In the genomic region with DNA sequence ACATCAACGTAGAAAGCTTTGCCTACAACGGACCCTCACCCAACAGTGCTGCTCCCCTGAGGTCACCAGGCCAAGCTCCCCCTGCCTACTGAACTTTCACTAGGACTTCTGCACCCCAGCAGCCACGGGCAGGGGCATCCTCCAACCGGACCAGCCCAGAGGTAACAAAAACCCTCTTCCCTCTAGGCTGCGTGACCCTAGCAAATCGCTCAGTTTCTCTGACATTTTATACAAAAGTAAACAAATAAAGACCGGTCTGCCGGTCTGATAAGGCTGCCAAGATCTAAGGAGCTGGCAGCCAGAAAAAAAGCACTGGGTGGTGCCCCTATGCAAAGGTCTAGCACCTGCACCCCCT, we compare ENCODE assay signal across 10 mouse cellular contexts. TPM values are rescaled to one million over a fixed set of nuclear protein-coding genes. Genes with fewer than 3 reads are reported as not detected.
A peak's percentile ranks its signal among the peaks of the same experiment; 100 is the strongest.
DNase-seq lines count a peak whose midpoint lies in the region; ATAC-seq lines count a peak whose summit lies in the region.
"Had no signal": no experiment of that assay in that cellular context is flagged by ENCODE, and none has a peak within 500 bp of the region (broad histone marks: within the 10 kb centered on the region; RNA-seq: fewer than 3 reads in every experiment).

No protein-coding gene starts in this region.

- peak overlapping the region; percentile 99 for H3K4me2 ChIP-seq in heart, embryonic 11.5 days
- H3K4me2 ChIP-seq in hindbrain, embryonic 15.5 days, result peak overlapping the region; percentile 96
- H3K4me2 ChIP-seq in midbrain, embryonic 12.5 days (replicated peaks), result peak overlapping the region; percentile 94

- WGBS in heart, embryonic 11.5 days (ENCODE audit: insufficient replicate concordance), result 11% methylated on average over 8 of the region's 8 CpGs
- WGBS in hindbrain, embryonic 15.5 days, result 4% methylated on average over 8 of the region's 8 CpGs
- 2% methylated on average over 8 of the region's 8 CpGs for WGBS in midbrain, embryonic 12.5 days

- no peak for DNase-seq in heart, postnatal 14 days
- DNase-seq in frontal cortex, postnatal 10 days (ENCODE audit: low spot score in 2 of 2), result no peak
- DNase-seq in right cerebral cortex, postnatal 25 days, result no peak
- DNase-seq: B cell, adult 2 months had no signal

- peak overlapping the region; percentile 97 for H3K4me3 ChIP-seq in heart, embryonic 11.5 days (ENCODE audit: low read depth, low read length)
- peak overlapping the region; percentile 99 for H3K4me3 ChIP-seq in brown adipose tissue, adult 24 weeks (ENCODE audit: insufficient read depth, low read depth, low read length)
- peak overlapping the region; percentile 91 for H3K4me3 ChIP-seq in hindbrain, embryonic 15.5 days
- peak overlapping the region; percentile 90 for H3K4me3 ChIP-seq in midbrain, embryonic 12.5 days
- H3K4me3 ChIP-seq: erythroblast, embryonic 14.5 days had no signal

- H3K4me1 ChIP-seq in heart, embryonic 11.5 days (ENCODE audit: control insufficient read depth, insufficient read depth, low read length), result peaks cover 37% of the 10 kb centered on the region
- peaks cover 28% of the 10 kb centered on the region for H3K4me1 ChIP-seq in brown adipose tissue, adult 24 weeks (ENCODE audit: control insufficient read depth, insufficient read depth, insufficient read length, low read length)
- peaks cover 50% of the 10 kb centered on the region for H3K4me1 ChIP-seq in hindbrain, embryonic 15.5 days (replicated peaks)
- H3K4me1 ChIP-seq in midbrain, embryonic 12.5 days, result peaks cover 46% of the 10 kb centered on the region

- intact Hi-C loops in heart, postnatal 14 days (cut with DNase I), result loop anchor here (2.0 kb wide), 1 partner anchor 38 kb away; no protein-coding TSS in a partner anchor

- H3K9ac ChIP-seq in heart, embryonic 11.5 days (ENCODE audit: low read depth, low read length), result peak overlapping the region; percentile 100
- H3K9ac ChIP-seq in hindbrain, embryonic 15.5 days, result peak overlapping the region; percentile 100
- peak overlapping the region; percentile 100 for H3K9ac ChIP-seq in midbrain, embryonic 12.5 days (replicated peaks)

- H3K9me3 ChIP-seq in heart, embryonic 11.5 days (replicated peaks; ENCODE audit: control insufficient read depth, low read length), result no peaks in the 10 kb centered on the region
- no peaks in the 10 kb centered on the region for H3K9me3 ChIP-seq in hindbrain, embryonic 15.5 days
- H3K9me3 ChIP-seq in midbrain, embryonic 12.5 days, result no peaks in the 10 kb centered on the region

- peak overlapping the region; percentile 100; the same call in 1 of the 2 replicates for H3K27ac ChIP-seq in heart, embryonic 11.5 days (ENCODE audit: low read depth, low read length)
- H3K27ac ChIP-seq in brown adipose tissue, adult 24 weeks (replicated peaks; ENCODE audit: low read depth, low read length), result no peak overlapping the region
- peak overlapping the region; percentile 100 for H3K27ac ChIP-seq in hindbrain, embryonic 15.5 days (replicated peaks)
- H3K27ac ChIP-seq in midbrain, embryonic 12.5 days (replicated peaks), result peak overlapping the region; percentile 100

- no peaks in the 10 kb centered on the region for H3K27me3 ChIP-seq in heart, embryonic 11.5 days (ENCODE audit: control insufficient read depth, insufficient read depth, low read length)
- no peaks in the 10 kb centered on the region for H3K27me3 ChIP-seq in hindbrain, embryonic 15.5 days
- no peaks in the 10 kb centered on the region for H3K27me3 ChIP-seq in midbrain, embryonic 12.5 days

- no peak for ATAC-seq in heart, embryonic 11.5 days (replicated peaks; ENCODE audit: insufficient number of reproducible peaks, low FRiP score, low TSS enrichment)
- ATAC-seq in hindbrain, embryonic 15.5 days (ENCODE audit: low FRiP score, low read depth), result no peak
- no peak for ATAC-seq in midbrain, embryonic 12.5 days (ENCODE audit: low FRiP score, low read depth)
- ATAC-seq in megakaryocyte progenitor cell, adult 5-6 weeks (replicated peaks; ENCODE audit: poor library complexity), result no peak

- H3K36me3 ChIP-seq in heart, embryonic 11.5 days (ENCODE audit: control insufficient read depth, insufficient read depth, low read length), result peaks cover 5% of the 10 kb centered on the region; the same call in 1 of the 2 replicates
- peaks cover 3% of the 10 kb centered on the region for H3K36me3 ChIP-seq in hindbrain, embryonic 15.5 days
- H3K36me3 ChIP-seq in midbrain, embryonic 12.5 days, result peaks cover 32% of the 10 kb centered on the region

RNA-seq across cellular contexts. Expression of a gene that starts 4.9 kb away (rescaled TPM):
- polyA plus RNA-seq in heart, embryonic 11.5 days (2014; fragmentation: Nextera tagmentation; extraction: Ambion mirVana), result 23.5 and 24.4 TPM in 2 replicates
- total RNA-seq in heart, postnatal 14 days (2021), result 10 to 100 TPM; 75.6 to 83.8 TPM
- polyA plus RNA-seq in brown adipose tissue, adult 24 weeks (2012; ENCODE audit: insufficient read depth, insufficient read length, missing spikeins), result 10.6 and 13.2 TPM in 2 replicates
- polyA plus RNA-seq in hindbrain, embryonic 15.5 days (2015; fragmentation: Nextera tagmentation; extraction: Ambion mirVana), result 32.7 and 33.8 TPM in 2 replicates
- 61.1 and 64.1 TPM in 2 replicates for polyA plus RNA-seq in midbrain, embryonic 12.5 days (2016; fragmentation: Nextera tagmentation; extraction: Ambion mirVana)
- total RNA-seq in megakaryocyte progenitor cell, adult 5-6 weeks (2015), result 27.3 and 30.2 TPM in 2 replicates
- total RNA-seq in megakaryocyte progenitor cell, adult 5-6 weeks (2017), result 10.9 and 14.5 TPM in 2 replicates
